Mouse (Mus musculus): Measurements from ENCODE around the gene Ak4.

GRCm38 (mm10) chr4:101388246-101388645 is 30.8 kb upstream of the Ak4 start:
- TF ChIP-seq CTCF (conservative IDR thresholded peaks at IDR 0.05; ENCODE audit: insufficient read depth, insufficient read length, low read depth, low read length) (no peak), POLR2A (IDR thresholded peaks at IDR 0.05; ENCODE audit: low read depth, low read length) (no peak)
